Mouse (Mus musculus) C2C12 (cell line): Measurements from ENCODE around the gene Zfp867.

ENCODE experiments used
- CTCF ChIP-seq: IDR thresholded peaks from one replicate; pipeline ENCODE4 v1.5.1; 2011; ENCODE audit not compliant: control insufficient read depth, insufficient read depth, insufficient read length
- FOSL1 ChIP-seq: IDR thresholded peaks from one replicate; pipeline ENCODE4 v1.8.0; 2011; ENCODE audit warnings: mild to moderate bottlenecking, low read length; ENCODE audit not compliant: poor library complexity, insufficient read depth, severe bottlenecking
- MAX ChIP-seq: IDR thresholded peaks from one replicate; pipeline ENCODE4 v1.6.1; 2011; ENCODE audit warnings: mild to moderate bottlenecking, control low read depth
- USF1 ChIP-seq: IDR thresholded peaks from one replicate; pipeline ENCODE4 v1.6.1; 2011; ENCODE audit warnings: low read depth, mild to moderate bottlenecking, control low read depth, moderate library complexity

DNA sequence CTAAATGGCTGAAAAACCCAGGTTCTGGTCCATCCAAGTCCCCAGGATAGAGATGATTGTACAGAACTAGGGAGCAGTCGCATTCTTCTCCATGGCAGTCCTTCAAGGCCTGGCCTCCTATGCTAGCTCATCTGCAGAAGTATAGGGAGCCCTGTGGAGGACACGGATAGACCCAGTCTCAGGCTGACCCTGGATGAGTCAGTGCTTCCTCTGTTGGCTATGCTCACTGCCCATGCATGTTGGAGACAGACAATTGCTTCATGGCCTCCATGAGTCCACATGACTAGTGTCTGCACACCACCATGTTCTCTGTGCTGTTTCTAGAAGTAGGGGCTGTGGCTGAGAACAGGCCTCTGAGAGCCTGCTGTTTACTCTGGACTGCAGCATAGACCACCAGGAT lies 15.9 kb downstream of the Zfp867 start:
- TF ChIP-seq CTCF, result no peak
- no peak for TF ChIP-seq FOSL1
- TF ChIP-seq USF1, result no peak
- no peak for TF ChIP-seq MAX
